Mouse (Mus musculus): ENCODE measurements around the gene Lama1. TPM values are rescaled to one million over a fixed set of nuclear protein-coding genes. Genes with fewer than 3 reads are reported as not detected.
"Not testable (repeated sequence)": the region's sequence is repeated elsewhere in the genome, so short reads cannot be mapped to it uniquely, and the experiment has no call there.

Lama1 gene
- polyA plus RNA-seq, 1 experiment = 2.5 TPM

GRCm38 (mm10) chr17:67733516-67733915 lies 36.5 kb downstream of the Lama1 start:
- Histone ChIP-seq H3K4me3 (ENCODE audit: insufficient read depth, low read length) (no peak overlapping the region), H3K27ac (ENCODE audit: insufficient read depth, low read length) (no peak overlapping the region), H3K4me1 (ENCODE audit: control insufficient read depth, insufficient read depth, low read length) (no peaks in the 10 kb centered on the region)
- TF ChIP-seq CTCF (IDR thresholded peaks at IDR 0.05; ENCODE audit: borderline replicate concordance, insufficient read depth, low read length) (no peak), POLR2A (IDR thresholded peaks at IDR 0.05; ENCODE audit: low read depth, low read length) (no peak)

GRCm38 (mm10) chr17:67735722-67736121 lies 38.7 kb downstream of the Lama1 start:
- no peak overlapping the region for H3K4me3 ChIP-seq (ENCODE audit: insufficient read depth, low read length)
- H3K4me1 ChIP-seq (ENCODE audit: control insufficient read depth, insufficient read depth, low read length) = no peaks in the 10 kb centered on the region
- no peak overlapping the region for H3K27ac ChIP-seq (ENCODE audit: insufficient read depth, low read length)
- TF ChIP-seq CTCF (IDR thresholded peaks at IDR 0.05; ENCODE audit: borderline replicate concordance, insufficient read depth, low read length) (no peak), POLR2A (IDR thresholded peaks at IDR 0.05; ENCODE audit: low read depth, low read length) (no peak)

GRCm38 (mm10) chr17:67741229-67741628 lies 44.2 kb downstream of the Lama1 start:
- peak; percentile 42; the same call in 1 of the 2 replicates for TF ChIP-seq CTCF (IDR thresholded peaks at IDR 0.05; ENCODE audit: borderline replicate concordance, insufficient read depth, low read length)

GRCm38 (mm10) chr17:67764167-67764871 lies 67.3 kb downstream of the Lama1 start:
- no peak overlapping the region for H3K4me3 ChIP-seq (ENCODE audit: insufficient read depth, low read length)
- TF ChIP-seq POLR2A (IDR thresholded peaks at IDR 0.05; ENCODE audit: low read depth, low read length) = no peak
- TF ChIP-seq CTCF (IDR thresholded peaks at IDR 0.05; ENCODE audit: borderline replicate concordance, insufficient read depth, low read length) = no peak
- no peaks in the 10 kb centered on the region for H3K4me1 ChIP-seq (ENCODE audit: control insufficient read depth, insufficient read depth, low read length)
- no peak overlapping the region for H3K27ac ChIP-seq (ENCODE audit: insufficient read depth, low read length)

More at GRCm38 (mm10) chr17:67741229-67741628, 44.2 kb downstream of the Lama1 start:
- H3K4me3 ChIP-seq (ENCODE audit: insufficient read depth, low read length); H3K4me1 ChIP-seq (ENCODE audit: control insufficient read depth, insufficient read depth, low read length); H3K27ac ChIP-seq (ENCODE audit: insufficient read depth, low read length): not testable (repeated sequence)

- TF ChIP-seq POLR2A (IDR thresholded peaks at IDR 0.05; ENCODE audit: low read depth, low read length) = no peak
- TF ChIP-seq CTCF (IDR thresholded peaks at IDR 0.05; ENCODE audit: borderline replicate concordance, insufficient read depth, low read length) = no peak
- Histone ChIP-seq H3K27ac (ENCODE audit: insufficient read depth, low read length) (no peak overlapping the region), H3K4me1 (ENCODE audit: control insufficient read depth, insufficient read depth, low read length) (no peaks in the 10 kb centered on the region), H3K4me3 (ENCODE audit: insufficient read depth, low read length) (no peak overlapping the region)
These were observed 76.5 kb downstream of the Lama1 start for GRCm38 (mm10) chr17:67773608-67774007.

GRCm38 (mm10) chr17:67776764-67777163 lies 79.7 kb downstream of the Lama1 start:
- TF ChIP-seq CTCF (IDR thresholded peaks at IDR 0.05; ENCODE audit: borderline replicate concordance, insufficient read depth, low read length) = no peak
- no peak for TF ChIP-seq POLR2A (IDR thresholded peaks at IDR 0.05; ENCODE audit: low read depth, low read length)
- H3K4me3 ChIP-seq (ENCODE audit: insufficient read depth, low read length) = no peak overlapping the region
- no peak overlapping the region for H3K27ac ChIP-seq (ENCODE audit: insufficient read depth, low read length)
- H3K4me1 ChIP-seq (ENCODE audit: control insufficient read depth, insufficient read depth, low read length) = no peaks in the 10 kb centered on the region

GRCm38 (mm10) chr17:67779812-67780211 lies 82.8 kb downstream of the Lama1 start:
- peak; percentile 38; the same call in 1 of the 2 replicates for TF ChIP-seq CTCF (IDR thresholded peaks at IDR 0.05; ENCODE audit: borderline replicate concordance, insufficient read depth, low read length)
- TF ChIP-seq POLR2A (IDR thresholded peaks at IDR 0.05; ENCODE audit: low read depth, low read length) = no peak
- Histone ChIP-seq H3K4me1 (ENCODE audit: control insufficient read depth, insufficient read depth, low read length) (no peaks in the 10 kb centered on the region; the same call in 1 of the 2 replicates), H3K27ac (ENCODE audit: insufficient read depth, low read length) (no peak overlapping the region), H3K4me3 (ENCODE audit: insufficient read depth, low read length) (no peak overlapping the region)

GRCm38 (mm10) chr17:67791091-67791490 lies 94.0 kb downstream of the Lama1 start:
- H3K4me1 ChIP-seq (ENCODE audit: control insufficient read depth, insufficient read depth, low read length) = peaks cover 5% of the 10 kb centered on the region; the same call in 1 of the 2 replicates
- no peak for TF ChIP-seq CTCF (IDR thresholded peaks at IDR 0.05; ENCODE audit: borderline replicate concordance, insufficient read depth, low read length)
- no peak for TF ChIP-seq POLR2A (IDR thresholded peaks at IDR 0.05; ENCODE audit: low read depth, low read length)
- no peak overlapping the region for H3K4me3 ChIP-seq (ENCODE audit: insufficient read depth, low read length)
- no peak overlapping the region for H3K27ac ChIP-seq (ENCODE audit: insufficient read depth, low read length)

- H3K27ac ChIP-seq (ENCODE audit: insufficient read depth, low read length) = no peak overlapping the region
- no peaks in the 10 kb centered on the region for H3K4me1 ChIP-seq (ENCODE audit: control insufficient read depth, insufficient read depth, low read length)
- TF ChIP-seq CTCF (IDR thresholded peaks at IDR 0.05; ENCODE audit: borderline replicate concordance, insufficient read depth, low read length) (no peak), POLR2A (IDR thresholded peaks at IDR 0.05; ENCODE audit: low read depth, low read length) (no peak)
- no peak overlapping the region for H3K4me3 ChIP-seq (ENCODE audit: insufficient read depth, low read length)
These were observed 112.1 kb downstream of the Lama1 start for GRCm38 (mm10) chr17:67809171-67809570.

GRCm38 (mm10) chr17:67813666-67814065 lies 116.6 kb downstream of the Lama1 start:
- TF ChIP-seq POLR2A (IDR thresholded peaks at IDR 0.05; ENCODE audit: low read depth, low read length) = no peak
- Histone ChIP-seq H3K27ac (ENCODE audit: insufficient read depth, low read length) (no peak overlapping the region), H3K4me1 (ENCODE audit: control insufficient read depth, insufficient read depth, low read length) (no peaks in the 10 kb centered on the region), H3K4me3 (ENCODE audit: insufficient read depth, low read length) (no peak overlapping the region)
